Mouse (Mus musculus) cerebellum, adult 2 months (tissue): ENCODE data around the gene Unc50.

Experiments used
- CTCF ChIP-seq: fragments of 200-500 bp; IDR thresholded peaks from 2 replicates; pipeline ENCODE4 v1.5.1; 2011; ENCODE audit warnings: low read depth, mild to moderate bottlenecking, control low read depth, low read length, moderate library complexity, borderline replicate concordance; ENCODE audit not compliant: insufficient read depth
- POLR2A ChIP-seq: fragments of 200-500 bp; IDR thresholded peaks from 2 replicates; pipeline ENCODE4 v1.6.1; 2011; ENCODE audit warnings: low read length, control low read depth, borderline replicate concordance; ENCODE audit not compliant: insufficient read depth

- TF ChIP-seq POLR2A (no peak), CTCF (no peak)
Measured at GRCm38 (mm10) chr1:37436419-37436818, 6.5 kb downstream of the Unc50 start.
